Mouse (Mus musculus): Measurements from ENCODE around the gene Dido1. TPM values are rescaled to one million over a fixed set of nuclear protein-coding genes. Genes with fewer than 3 reads are reported as not detected.
A peak's percentile ranks its signal among the peaks of the same experiment; 100 is the strongest.

The Dido1 gene
- total RNA-seq, 2 experiments from 2014 or later: 52.2 to 61.1 TPM

DNA sequence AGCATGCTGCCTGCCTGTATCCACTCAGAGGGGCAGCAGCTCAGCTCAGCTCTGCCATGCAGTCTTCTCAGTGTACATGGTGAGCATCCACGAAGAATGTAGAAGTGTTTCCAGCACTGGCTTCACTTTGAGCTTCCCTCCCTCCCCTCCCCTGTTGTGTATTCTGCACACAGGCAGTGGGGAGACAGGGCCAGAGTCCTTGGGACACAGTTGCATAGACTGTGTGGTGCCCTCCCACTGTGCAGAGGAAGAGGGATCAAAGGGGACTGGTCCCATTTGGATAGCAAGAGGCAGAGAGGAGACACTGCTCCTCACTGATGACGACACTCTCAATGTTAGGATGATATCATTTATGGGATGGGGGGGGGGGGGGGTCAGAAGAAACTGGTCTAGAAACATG, 28.6 kb downstream of the Dido1 start:
- no peak for DNase-seq

DNA sequence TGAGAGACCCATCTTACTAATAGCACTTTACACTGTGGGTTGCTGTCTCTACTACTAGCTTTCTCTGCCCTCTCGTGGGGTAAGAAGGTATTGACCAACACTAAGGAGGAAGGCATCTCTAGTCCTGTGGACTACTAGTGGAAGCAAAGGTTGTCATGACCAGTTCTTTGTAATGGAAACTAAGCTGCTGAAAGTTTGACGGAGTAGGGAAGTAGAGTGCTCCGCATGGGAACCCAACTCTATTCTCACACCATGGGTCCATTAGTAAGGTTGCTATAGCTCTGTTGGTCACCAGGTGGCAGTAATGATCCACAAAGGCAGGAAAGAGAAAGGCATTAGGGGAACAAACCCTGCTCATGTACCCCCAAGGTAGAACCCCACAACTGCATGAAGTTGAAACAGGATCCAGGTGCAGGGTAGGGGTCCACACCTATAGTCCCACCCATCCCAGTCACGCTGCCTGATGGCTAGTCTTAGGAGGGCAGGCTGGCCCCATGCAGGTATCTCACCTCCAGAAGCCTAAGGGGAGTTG, 31.1 kb downstream of the Dido1 start:
- peak; percentile 49 to 72 for DNase-seq

DNA sequence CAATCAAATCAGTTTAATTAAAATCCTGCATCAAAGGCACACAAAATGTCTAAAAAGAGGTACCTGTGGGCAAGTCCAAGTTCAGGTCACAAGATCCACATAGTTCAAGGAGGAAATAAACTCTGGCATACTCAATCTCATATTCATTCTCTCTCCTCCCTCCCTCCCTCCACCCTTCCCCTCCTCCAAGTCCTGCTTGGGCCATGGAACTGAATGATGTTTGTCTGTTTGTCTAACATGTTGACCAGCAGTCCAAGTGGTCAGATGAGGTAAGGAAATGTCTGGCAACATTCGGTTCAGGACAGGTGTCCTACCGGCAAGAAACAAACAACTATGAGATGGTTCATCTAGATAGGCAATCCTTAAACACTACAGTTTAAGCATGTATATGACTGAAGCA, 33.1 kb downstream of the Dido1 start:
- DNase-seq: no peak

DNA sequence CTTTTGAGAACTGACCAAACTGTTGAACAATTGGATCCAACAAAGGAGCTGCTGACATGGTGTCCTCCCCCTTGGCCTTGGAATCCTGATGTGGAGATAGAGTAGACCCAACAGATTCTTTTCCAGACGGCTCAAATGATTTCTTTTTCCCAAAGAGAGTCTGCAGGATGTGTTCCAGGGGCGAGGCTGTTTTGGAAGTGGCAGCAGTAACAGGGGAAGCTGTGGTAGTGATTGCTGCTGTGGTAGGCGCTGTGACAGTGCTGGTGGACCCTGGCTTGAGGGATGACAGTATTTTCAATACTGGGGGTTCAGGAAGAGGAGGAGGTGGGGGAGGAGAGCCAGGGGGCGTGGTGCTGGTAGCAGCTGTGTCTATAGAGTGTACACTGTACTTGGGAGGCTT, 47.8 kb downstream of the Dido1 start:
- no peak for DNase-seq

DNA sequence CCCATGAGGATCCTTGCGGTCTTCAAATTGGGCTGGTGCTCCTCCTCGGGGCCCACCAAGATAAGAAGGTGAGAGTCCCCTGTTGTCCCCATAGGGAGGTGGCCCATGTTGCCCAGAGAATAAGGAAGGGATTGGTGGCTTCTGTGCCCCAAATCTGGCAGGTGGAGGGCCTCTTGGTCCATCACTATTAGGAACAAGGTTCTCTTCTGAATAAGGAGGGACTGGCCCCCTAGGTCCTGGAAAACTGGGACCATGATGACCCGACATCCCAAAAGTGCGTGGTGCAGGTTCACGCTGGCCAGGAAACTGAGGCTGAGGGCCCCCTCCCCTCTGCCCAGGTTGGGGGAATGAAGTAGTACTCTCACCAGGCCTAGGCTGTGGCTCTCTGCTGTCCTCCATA, 49.3 kb downstream of the Dido1 start:
- no peak for DNase-seq

DNA sequence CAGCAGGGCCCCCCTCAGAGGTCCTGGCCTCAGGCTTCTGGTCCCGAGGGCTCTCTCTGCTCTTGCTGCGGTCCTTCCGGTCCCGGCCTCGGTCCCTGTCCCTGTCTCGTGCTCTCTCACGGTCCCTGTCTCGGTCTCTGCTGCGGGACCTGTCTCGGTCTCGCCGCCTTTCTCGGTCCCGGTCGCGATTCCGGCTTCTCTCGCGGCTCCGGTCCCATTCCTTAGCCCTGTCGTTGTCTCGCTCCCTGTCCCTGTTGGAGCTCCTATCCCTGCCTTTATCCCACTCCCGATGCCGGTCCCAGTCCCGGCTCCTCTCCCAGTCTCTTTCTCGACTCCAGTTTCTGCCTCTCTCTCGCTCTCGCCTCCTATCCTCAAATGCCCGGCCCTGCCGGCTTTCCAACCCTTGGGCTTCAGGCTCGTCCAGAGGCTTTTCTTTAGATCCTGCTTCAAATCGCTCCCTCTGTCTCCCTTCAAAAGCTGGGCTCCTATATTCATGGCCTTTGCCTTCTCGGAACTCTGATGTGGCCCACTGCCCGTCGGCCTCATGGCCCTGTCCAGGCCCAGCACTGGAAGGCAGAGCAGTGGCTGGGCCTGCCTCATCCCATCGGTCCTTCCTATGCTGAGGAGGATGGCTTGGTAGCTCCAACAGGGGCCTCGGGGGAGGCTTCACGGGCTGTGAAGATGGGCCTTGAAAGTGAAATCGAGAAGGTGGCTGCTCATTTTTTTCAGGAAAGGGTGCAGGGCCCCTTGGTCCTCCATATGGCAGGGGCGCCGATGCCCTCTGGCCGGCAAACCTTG, 50.2 kb downstream of the Dido1 start:
- DNase-seq: no peak

DNA sequence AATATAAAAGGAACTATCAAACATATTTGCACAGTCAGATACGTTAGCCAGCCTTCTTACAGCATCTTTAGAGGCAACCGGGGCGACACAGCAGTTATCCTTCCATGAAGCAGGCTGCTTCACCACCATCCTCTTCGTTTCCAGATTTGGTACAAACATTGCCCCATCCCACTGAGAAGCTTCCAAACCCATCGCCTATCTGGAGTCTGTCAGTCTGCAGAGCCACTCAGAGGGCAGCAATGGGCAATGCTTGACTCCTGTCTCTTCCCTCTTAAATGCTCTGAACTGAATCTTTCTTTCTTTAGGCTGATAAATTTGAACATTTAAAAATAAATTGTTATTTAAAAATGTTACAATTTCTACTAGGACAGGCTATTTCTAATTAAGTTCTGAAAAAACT, 51.4 kb downstream of the Dido1 start:
- DNase-seq: no peak

DNA sequence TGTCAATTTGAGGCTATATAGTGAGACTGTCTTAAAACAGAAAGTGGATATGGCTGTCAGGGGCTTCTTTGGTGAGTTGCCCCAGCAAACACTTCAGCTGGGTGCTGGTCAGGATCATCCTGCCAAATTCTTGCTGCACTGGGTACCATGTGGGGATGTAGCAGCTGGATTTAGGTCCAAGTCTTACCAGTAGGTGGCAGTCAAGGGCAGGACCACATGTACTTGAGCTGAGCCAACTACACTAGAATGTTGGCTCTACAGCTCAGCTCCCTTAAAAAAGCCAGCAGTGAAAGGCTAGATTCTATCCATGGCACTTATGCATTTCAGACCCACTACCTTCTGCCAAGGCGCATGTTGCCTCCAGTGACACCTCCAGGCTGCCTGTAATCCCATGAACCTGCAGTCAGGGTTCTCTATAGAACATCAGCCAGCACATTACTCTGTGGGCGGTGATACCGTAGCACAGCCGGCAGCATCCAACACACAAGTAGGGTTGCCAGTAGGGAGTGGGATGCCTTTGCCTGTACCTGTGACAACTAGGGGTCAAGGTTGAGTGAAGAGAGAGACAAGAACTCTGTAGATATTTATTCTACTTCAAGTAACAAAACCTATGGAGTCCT, 52.3 kb downstream of the Dido1 start:
- DNase-seq: peak; percentile 48 to 53

DNA sequence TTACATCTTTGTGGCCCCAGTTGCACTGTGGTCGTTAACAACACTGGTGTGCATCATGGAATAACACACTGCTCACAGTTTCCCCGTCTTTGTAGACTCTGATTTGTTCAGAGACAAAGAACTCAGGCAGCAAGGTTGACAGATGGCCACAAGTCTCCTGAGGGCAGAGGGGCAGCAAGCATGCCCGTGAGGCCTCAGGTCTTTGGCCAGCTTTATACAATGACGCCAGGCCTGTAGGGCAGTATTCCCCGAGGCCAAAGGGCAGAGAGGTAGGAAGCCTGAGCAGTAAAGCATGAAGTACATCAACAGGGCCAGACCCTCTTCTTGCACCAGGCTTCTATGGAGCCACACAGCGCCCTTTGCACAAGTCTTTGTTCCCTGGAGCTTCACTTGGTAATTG, 54.6 kb downstream of the Dido1 start:
- no peak for DNase-seq

DNA sequence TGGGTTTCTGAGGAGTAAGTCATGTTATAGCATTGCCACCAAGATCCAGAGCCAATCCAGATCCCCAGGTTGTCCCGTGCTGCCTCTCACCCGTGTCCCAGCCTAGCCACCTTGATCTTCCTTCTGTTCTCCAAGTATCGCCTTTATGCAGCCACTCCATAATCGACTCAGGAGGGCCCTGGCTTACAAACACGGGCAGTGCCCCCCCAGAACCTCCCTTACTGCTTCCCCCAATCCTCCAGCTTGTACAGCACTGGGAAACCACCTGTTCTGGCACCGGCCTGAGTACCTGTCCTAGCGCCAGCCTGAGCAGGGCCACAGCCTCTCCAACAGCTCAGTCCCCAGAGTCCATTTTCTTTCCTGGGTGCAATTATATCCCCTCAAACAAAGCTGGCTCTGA, 55.1 kb downstream of the Dido1 start:
- no peak for DNase-seq

DNA sequence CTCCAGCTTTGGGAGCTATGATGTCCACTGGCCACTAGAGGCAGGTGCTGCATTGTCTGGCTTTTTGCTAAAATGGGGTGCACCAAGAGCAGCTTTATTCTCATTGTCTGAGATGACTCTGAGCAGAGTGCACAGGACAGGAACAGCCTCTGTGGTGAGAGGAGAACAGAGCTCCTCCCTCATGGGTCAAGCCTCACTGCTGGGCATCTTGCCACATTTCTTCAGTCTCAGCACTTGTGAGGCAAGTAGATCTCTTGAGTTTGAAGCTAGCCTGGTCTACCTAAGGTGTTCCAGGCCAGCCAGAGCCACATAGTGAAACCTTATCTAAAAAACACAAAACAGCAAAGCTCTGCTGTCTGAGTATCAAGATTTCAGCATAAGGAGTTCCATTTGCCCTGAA, 63.0 kb downstream of the Dido1 start:
- DNase-seq: no peak

DNA sequence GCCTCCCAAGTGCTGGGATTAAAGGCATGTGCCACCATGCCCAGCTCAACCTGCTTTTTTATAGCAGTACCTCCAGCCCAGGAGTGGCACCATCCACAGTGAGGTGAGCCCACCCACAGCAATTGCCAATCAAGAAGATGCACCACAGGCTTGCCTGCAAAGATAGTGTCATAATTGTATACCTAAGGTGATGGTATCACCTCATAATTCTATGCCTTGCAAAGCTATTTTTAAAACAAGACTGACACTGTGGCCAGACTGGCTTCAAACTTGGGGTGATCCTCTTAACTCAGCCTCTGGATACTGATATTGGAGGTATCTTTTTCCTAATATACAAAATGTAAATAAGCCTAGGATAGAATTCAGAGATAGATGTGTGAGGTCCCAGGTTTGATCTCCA, 66.2 kb downstream of the Dido1 start:
- DNase-seq: no peak

DNA sequence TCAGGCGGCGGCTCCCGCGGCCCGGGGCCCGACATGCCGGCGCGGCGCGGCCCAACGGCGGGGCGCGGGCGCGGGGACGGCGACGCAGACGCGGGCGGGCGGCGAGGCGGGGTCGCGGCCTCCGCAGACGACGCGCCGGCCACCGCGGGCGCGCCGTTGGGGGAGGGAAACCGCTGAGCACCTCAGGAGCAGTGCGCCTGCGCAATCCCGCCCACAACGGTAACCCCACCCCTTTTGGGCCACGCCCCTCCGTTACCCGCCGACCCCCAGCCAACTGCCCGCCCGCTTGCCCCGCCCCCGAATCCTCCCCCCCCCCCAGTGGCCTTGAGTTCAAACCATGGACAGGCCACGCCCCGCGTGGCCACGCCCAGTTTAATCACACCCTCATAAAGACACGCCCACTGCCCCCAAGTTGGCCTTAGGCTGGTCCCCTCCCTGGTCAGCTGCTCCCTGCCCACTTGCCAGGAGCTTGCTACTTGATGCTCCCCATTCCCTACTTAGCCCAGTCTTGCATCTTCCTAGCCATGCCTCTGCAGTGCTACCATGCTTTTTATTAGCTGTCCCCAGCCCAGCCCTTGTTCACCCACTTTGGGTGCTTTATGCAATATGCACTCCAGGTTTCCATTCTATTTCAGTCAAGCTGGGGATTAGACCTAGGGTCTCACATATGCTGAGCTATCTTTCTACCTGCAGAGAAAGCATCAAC, 67.1 kb downstream of the Dido1 start, which contains the start of gene Tcfl5:
TSS of gene Tcfl5 (minus strand) at position 154 of the 706 bp plus-strand sequence.
- no peak for DNase-seq

DNA sequence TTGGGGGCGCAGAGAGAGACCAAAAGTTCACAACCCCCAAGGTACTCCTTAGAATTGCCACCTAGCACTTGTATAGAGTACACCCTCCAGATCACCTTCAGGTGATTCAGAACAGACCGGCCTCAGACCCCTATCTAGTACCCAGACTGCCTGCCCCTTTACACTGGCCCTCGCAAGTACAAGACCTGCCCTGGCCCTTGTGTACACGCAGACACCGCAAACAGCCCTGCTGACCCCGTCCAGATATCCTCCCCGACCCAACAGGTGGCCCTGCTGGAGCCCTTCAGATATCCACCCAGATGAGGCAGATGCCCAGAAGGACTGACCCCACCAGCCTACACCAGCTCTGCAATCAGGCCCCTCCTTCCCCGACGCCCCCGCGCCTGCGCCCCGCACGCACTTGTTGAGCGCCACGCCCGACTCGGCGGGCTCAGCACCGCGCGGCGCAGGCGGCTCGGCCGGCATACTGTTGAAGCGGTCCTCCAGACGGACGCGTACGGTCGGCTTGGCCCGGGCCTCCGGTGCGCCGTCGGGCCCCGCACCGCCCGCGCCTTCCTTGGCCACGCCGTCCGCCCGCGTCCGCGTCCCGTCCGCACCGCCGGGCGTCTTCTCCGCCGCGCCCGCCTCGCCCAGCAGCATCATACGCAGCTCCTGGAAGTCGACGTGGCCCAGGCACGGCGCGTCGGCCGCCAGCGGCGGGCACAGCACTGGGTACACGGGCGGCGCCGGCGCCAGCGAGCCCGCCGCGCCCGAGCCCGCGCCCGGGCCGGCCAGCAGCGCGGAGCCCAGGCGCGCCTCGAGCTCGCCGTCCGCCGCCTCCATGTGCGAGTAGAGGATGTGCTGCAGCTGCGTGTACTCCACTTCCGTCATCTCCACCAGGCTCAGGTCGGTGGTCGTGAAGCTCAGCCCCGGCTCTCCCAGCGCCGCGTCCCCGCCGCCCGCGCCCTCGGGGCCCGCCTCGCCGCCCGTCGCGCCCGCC, 67.9 kb downstream of the Dido1 start:
- DNase-seq: no peak

DNA sequence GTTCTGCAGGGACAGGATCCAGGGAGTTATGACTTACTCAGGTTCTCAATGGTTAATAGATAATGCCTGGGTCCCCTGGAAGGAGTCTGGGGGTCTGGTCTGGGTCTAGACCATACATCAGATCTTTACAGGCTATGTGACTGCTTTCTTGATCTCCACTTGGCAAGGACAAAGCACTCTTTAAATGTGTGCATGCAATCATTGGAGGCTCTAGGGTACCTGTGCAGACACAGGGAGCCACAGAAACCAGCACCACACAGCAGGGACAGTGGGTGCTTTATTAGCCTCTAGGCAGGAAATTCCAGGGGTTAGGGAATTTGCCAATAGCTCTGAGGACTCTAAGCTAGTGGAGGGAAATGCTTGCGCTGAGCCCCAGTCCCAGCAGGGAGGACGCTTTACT, 97.9 kb downstream of the Dido1 start:
- no peak for DNase-seq

DNA sequence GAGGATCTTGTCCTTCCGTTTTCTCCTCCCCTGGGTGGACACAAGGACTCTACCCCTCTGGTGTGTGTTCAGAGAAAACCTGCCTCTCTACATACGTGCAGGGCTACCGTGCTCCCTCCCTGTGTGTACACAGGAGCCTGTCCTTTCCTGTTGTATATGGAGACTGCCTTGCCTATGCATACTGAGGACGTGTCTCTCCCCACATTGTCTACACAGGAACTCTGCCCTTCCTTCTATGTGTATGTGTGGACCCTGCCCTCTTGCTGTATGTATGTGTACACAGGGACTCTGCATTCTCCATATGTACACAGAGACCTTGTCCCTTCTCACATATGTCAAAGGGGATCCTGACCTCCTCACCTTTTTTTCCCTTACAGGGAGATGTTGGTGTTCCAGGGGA, 99.5 kb downstream of the Dido1 start:
- no peak for DNase-seq

Other genes starting within 250 kb of the Dido1 start
- 1 to 10 TPM; 2.5 to 3.3 TPM for gene Ntsr1, start 210.0 kb downstream of the Dido1 start, total RNA-seq (2021)
- gene Mrgbp, start 128.7 kb downstream of the Dido1 start, total RNA-seq (2021): 10 to 100 TPM; 20.1 to 21.9 TPM
- gene Ogfr, start 120.8 kb downstream of the Dido1 start, total RNA-seq (2021): 10 to 100 TPM; 39.7 to 43.8 TPM
- 10 to 100 TPM in 1 of 2 experiments, 1 to 10 TPM in 1; 9.3 to 13.9 TPM for gene Col9a3, start 112.2 kb downstream of the Dido1 start, total RNA-seq (2021)
- gene Tcfl5, start 67.3 kb downstream of the Dido1 start, total RNA-seq (2021): under 1 TPM; 0.32 to 0.35 TPM
- 10 to 100 TPM; 63.3 to 63.4 TPM for gene Gid8, start 118 bp upstream of the Dido1 start, total RNA-seq (2021)
- under 1 TPM in 1 of 2 experiments, not detected in 1; 0.51 TPM for gene Slc17a9, start 15.3 kb upstream of the Dido1 start, total RNA-seq (2021)
- not detected for gene Bhlhe23, start 66.9 kb upstream of the Dido1 start, total RNA-seq (2021)
- gene Ythdf1, start 210.9 kb upstream of the Dido1 start, total RNA-seq (2021): 10 to 100 TPM; 52.3 to 52.4 TPM
- under 1 TPM in 1 of 2 experiments, not detected in 1; 0.33 TPM for gene Birc7, start 219.0 kb upstream of the Dido1 start, total RNA-seq (2021)
- 10 to 100 TPM; 54.5 to 57.2 TPM for gene Nkain4, start 244.7 kb upstream of the Dido1 start, total RNA-seq (2021)